Mouse (Mus musculus): Measurements from ENCODE around the gene Acmsd.

- TF ChIP-seq CTCF (IDR thresholded peaks at IDR 0.05; ENCODE audit: low read depth): no peak
- TF ChIP-seq EP300 (IDR thresholded peaks at IDR 0.05; ENCODE audit: low read depth): no peak
Observed at GRCm38 (mm10) chr1:127766741-127767140, 37.5 kb downstream of the Acmsd start.
